Mouse (Mus musculus): ENCODE results near the gene Rhoh. TPM values are rescaled to one million over a fixed set of nuclear protein-coding genes. Genes with fewer than 3 reads are reported as not detected.

Gene Rhoh
- total and polyA plus RNA-seq, 3 experiments, result 12.1 to 22.1 (median 18.9) TPM

GRCm38 (mm10) chr5:65934783-65935182, 73.8 kb downstream of the Rhoh start, which contains the start of gene Chrna9:
Gene Chrna9 (plus strand): TSS chr5:65934921.
- Histone ChIP-seq H3K27me3 (replicated peaks) (peaks cover 2% of the 10 kb centered on the region), H3K4me2 (ENCODE audit: insufficient read depth, low read depth, poor library complexity, severe bottlenecking) (no peak within 1 kb of the TSS), H3K79me2 (replicated peaks; ENCODE audit: control insufficient read depth, extremely low read depth, insufficient read depth, poor library complexity, severe bottlenecking) (no peaks in the 10 kb centered on the region), H3K27ac (ENCODE audit: insufficient read depth, low read depth) (no peak within 1 kb of the TSS), H3K4me1 (ENCODE audit: control insufficient read depth in 1 of 2, insufficient read depth in 2 of 2) (peaks cover 13 to 62% of the 10 kb centered on the region in 2 experiments), H3K36me3 (replicated peaks in 1 of 2; ENCODE audit: control insufficient read depth in 1 of 2, insufficient read depth in 1 of 2, low read length in 1 of 2) (no peaks in the 10 kb centered on the region), H3K9me3 (replicated peaks; ENCODE audit: low read length) (peaks cover 7% of the 10 kb centered on the region), H3K4me3 (replicated peaks in 1 of 3; ENCODE audit: low read depth in 2 of 3, low read length in 2 of 3, poor library complexity in 1 of 3) (no peak within 1 kb of the TSS), H3K9ac (ENCODE audit: insufficient read depth, low read depth) (no peak within 1 kb of the TSS)
- in situ Hi-C loops (cut with MboI; ENCODE audit: low pct_ligation_motif_present, low pct_unique_long_range_greater_than_20kb, low sequenced_read_pairs), result loop anchor here (10.0 kb wide), 1 partner anchor 100 kb away; no protein-coding TSS in a partner anchor
- TF ChIP-seq USF2 (conservative IDR thresholded peaks at IDR 0.05; ENCODE audit: low read depth, low read length) (no peak), PAX5 (IDR thresholded peaks at IDR 0.05; ENCODE audit: low read length) (no peak), GABPA (IDR thresholded peaks at IDR 0.05; ENCODE audit: insufficient replicate concordance, low read depth, low read length) (no peak), RCOR1 (conservative IDR thresholded peaks at IDR 0.05; ENCODE audit: low read depth, low read length) (no peak), CTCF (conservative IDR thresholded peaks at IDR 0.05 in 1 of 2, IDR thresholded peaks at IDR 0.05 in 1 of 2; ENCODE audit: low read depth in 2 of 2, low read length in 2 of 2) (no peak), ETS1 (conservative IDR thresholded peaks at IDR 0.05; ENCODE audit: low read depth, low read length) (no peak), TCF12 (IDR thresholded peaks at IDR 0.05; ENCODE audit: low read depth, low read length) (no peak)
- dilution Hi-C loops (cut with MboI; ENCODE audit: extremely low pct_ligation_motif_present, extremely low pct_unique_long_range_greater_than_20kb, low sequenced_read_pairs), result no loop called here
- no peak for DNase-seq (ENCODE audit: extremely low read depth)

- Histone ChIP-seq H3K4me1 (ENCODE audit: control insufficient read depth in 1 of 2, insufficient read depth in 2 of 2) (peaks cover 11 to 45% of the 10 kb centered on the region in 2 experiments), H3K4me3 (replicated peaks in 1 of 3; ENCODE audit: low read depth in 2 of 3, low read length in 2 of 3, poor library complexity in 1 of 3) (no peak overlapping the region), H3K27ac (ENCODE audit: insufficient read depth, low read depth) (no peak overlapping the region), H3K4me2 (ENCODE audit: insufficient read depth, low read depth, poor library complexity, severe bottlenecking) (no peak overlapping the region), H3K36me3 (replicated peaks in 1 of 2; ENCODE audit: control insufficient read depth in 1 of 2, insufficient read depth in 1 of 2, low read length in 1 of 2) (no peaks in the 10 kb centered on the region), H3K79me2 (replicated peaks; ENCODE audit: control insufficient read depth, extremely low read depth, insufficient read depth, poor library complexity, severe bottlenecking) (no peaks in the 10 kb centered on the region), H3K9ac (ENCODE audit: insufficient read depth, low read depth) (no peak overlapping the region), H3K9me3 (replicated peaks; ENCODE audit: low read length) (peaks cover 6% of the 10 kb centered on the region), H3K27me3 (replicated peaks) (peaks cover 2% of the 10 kb centered on the region)
- in situ Hi-C loops (cut with MboI; ENCODE audit: low pct_ligation_motif_present, low pct_unique_long_range_greater_than_20kb, low sequenced_read_pairs) (loop anchor here (10.0 kb wide), 1 partner anchor 102 kb away; no protein-coding TSS in a partner anchor), dilution Hi-C loops (cut with MboI; ENCODE audit: extremely low pct_ligation_motif_present, extremely low pct_unique_long_range_greater_than_20kb, low sequenced_read_pairs) (no loop called here)
- TF ChIP-seq IRF4 (IDR thresholded peaks at IDR 0.05; ENCODE audit: low read depth, low read length) (no peak), CHD2 (IDR thresholded peaks at IDR 0.05; ENCODE audit: low read length) (no peak), E2F4 (IDR thresholded peaks at IDR 0.05; ENCODE audit: insufficient replicate concordance, low read depth, low read length) (no peak), KAT2A (IDR thresholded peaks at IDR 0.05; ENCODE audit: insufficient replicate concordance, low read length) (no peak), MAFK (IDR thresholded peaks at IDR 0.05; ENCODE audit: insufficient replicate concordance, low read length) (no peak), TCF12 (IDR thresholded peaks at IDR 0.05; ENCODE audit: low read depth, low read length) (no peak), TBP (conservative IDR thresholded peaks at IDR 0.05; ENCODE audit: low read depth, low read length) (no peak), BHLHE40 (IDR thresholded peaks at IDR 0.05; ENCODE audit: low read depth, low read length) (no peak), PAX5 (IDR thresholded peaks at IDR 0.05; ENCODE audit: low read length) (no peak), USF1 (IDR thresholded peaks at IDR 0.05; ENCODE audit: low read depth, low read length) (no peak), CHD1 (IDR thresholded peaks at IDR 0.05; ENCODE audit: low read depth, low read length) (no peak), ZKSCAN1 (IDR thresholded peaks at IDR 0.05; ENCODE audit: borderline replicate concordance, low read depth, low read length) (no peak), UBTF (IDR thresholded peaks at IDR 0.05; ENCODE audit: low read depth, low read length) (no peak), JUND (conservative IDR thresholded peaks at IDR 0.05; ENCODE audit: low read depth, low read length) (no peak), ELF1 (IDR thresholded peaks at IDR 0.05; ENCODE audit: low read depth, low read length) (no peak), MAZ (IDR thresholded peaks at IDR 0.05; ENCODE audit: low read depth, low read length) (no peak)
- DNase-seq (ENCODE audit: extremely low read depth), result no peak
These were observed 76.2 kb downstream of the Rhoh start for GRCm38 (mm10) chr5:65937011-65937726.

Measured in CH12.LX (cell line).